In genomic region chr17:58820588-58821195, GRCm38 (mm10) we compare ENCODE assay signal across 8 mouse cellular contexts.
A peak's percentile ranks its signal among the peaks of the same experiment; 100 is the strongest.
DNase-seq lines count a peak whose midpoint lies in the region.
"Had no signal": no experiment of that assay in that cellular context is flagged by ENCODE, and none has a peak within 500 bp of the region (broad histone marks: within the 10 kb centered on the region; RNA-seq: fewer than 3 reads in every experiment).

No protein-coding gene starts in this region.

- DNase-seq in kidney, postnatal 14 days, result peak; percentile 11
- no peak for DNase-seq in kidney, adult 11 months
- DNase-seq in brain, embryonic 18.5 days (ENCODE audit: low read depth, low spot score), result peak; percentile 37
- peak; percentile 5 to 7 for DNase-seq in kidney, postnatal 4 days
- DNase-seq in right cerebral cortex, adult 2 months (ENCODE audit: low spot score in 2 of 2), result peak; percentile 2 to 23
- no peak for DNase-seq in spleen, adult 18-20 months
- no peak for DNase-seq in thymus, adult 18-20 months
- DNase-seq: liver, embryonic 13.5 days had no signal

Comparison
In these comparisons a context has a peak if more than half of its experiments do, and no peak if none do; other contexts are left out.
1. DNase-seq: peak in kidney, postnatal 14 days (single experiment), brain, embryonic 18.5 days (single experiment), kidney, postnatal 4 days (2 of 2) and right cerebral cortex, adult 2 months (2 of 2); none in kidney, adult 11 months (single experiment), spleen, adult 18-20 months (0 of 2) and thymus, adult 18-20 months (0 of 2).